8 mouse cellular contexts compared by ENCODE assay signal in the genomic region with DNA sequence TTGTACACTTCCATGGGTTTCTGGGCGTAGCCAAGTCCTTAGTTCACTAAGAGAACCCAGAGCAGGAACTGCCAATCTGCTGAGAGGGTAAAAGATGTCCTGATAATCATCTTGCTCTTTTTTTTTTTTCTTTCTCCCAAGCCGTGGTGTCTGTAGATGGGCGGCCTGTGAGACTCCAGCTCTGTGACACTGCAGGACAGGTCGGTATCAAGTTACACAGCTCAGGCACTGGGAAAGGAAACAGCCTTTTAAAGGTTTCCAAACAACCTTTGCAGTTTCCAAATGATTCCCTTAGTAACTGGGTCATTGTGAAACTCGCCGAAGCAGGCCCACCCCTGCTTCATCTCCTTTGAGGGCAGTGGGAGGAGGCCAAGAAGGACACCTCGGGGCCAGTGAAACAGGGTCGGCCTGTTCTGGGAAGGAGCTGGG. TPM values are rescaled to one million over a fixed set of nuclear protein-coding genes. Genes with fewer than 3 reads are reported as not detected.
DNase-seq lines count a peak whose midpoint lies in the region; ATAC-seq and TF ChIP-seq lines count a peak whose summit lies in the region.

No protein-coding gene starts in this region.

- DNase-seq in cerebellum, adult 18-20 months, result peak; percentile 21 to 25
- DNase-seq in cerebellum, postnatal 4 days (ENCODE audit: low spot score in 2 of 2), result no peak
- peak; percentile 34 for DNase-seq in fibroblast of lung, adult 2 months (ENCODE audit: low read depth)
- DNase-seq in limb, embryonic 10.5 days (ENCODE audit: low spot score), result peak; percentile 41
- no peak for DNase-seq in midbrain, postnatal 0 days (ENCODE audit: low spot score)
- DNase-seq in thymus, postnatal 4 days, result no peak
- DNase-seq in thymus, postnatal 10 days (ENCODE audit: low spot score in 2 of 2), result no peak

- H3K27ac ChIP-seq in limb, embryonic 10.5 days, result peak overlapping the region; percentile 96
- H3K27ac ChIP-seq in midbrain, postnatal 0 days (ENCODE audit: low read depth, low read length), result no peak overlapping the region

- H3K36me3 ChIP-seq in C2C12 (ENCODE audit: control insufficient read depth, insufficient read depth), result peaks cover 41% of the 10 kb centered on the region
- peaks cover 45% of the 10 kb centered on the region for H3K36me3 ChIP-seq in limb, embryonic 10.5 days
- peaks cover 20% of the 10 kb centered on the region for H3K36me3 ChIP-seq in midbrain, postnatal 0 days (ENCODE audit: insufficient read depth, low read length)

- H3K79me2 ChIP-seq in C2C12 (ENCODE audit: control insufficient read depth, insufficient read depth), result peaks cover 65% of the 10 kb centered on the region

- H3K79me3 ChIP-seq in C2C12 (ENCODE audit: low read depth), result peaks cover 29% of the 10 kb centered on the region

- no peak overlapping the region for H3ac ChIP-seq in C2C12 (ENCODE audit: control insufficient read depth, insufficient read length, low read depth)

- H3K9me3 ChIP-seq in limb, embryonic 10.5 days (replicated peaks), result no peaks in the 10 kb centered on the region
- no peaks in the 10 kb centered on the region for H3K9me3 ChIP-seq in midbrain, postnatal 0 days (ENCODE audit: low read length)

- no peak for TF ChIP-seq CTCF in C2C12 (IDR thresholded peaks at IDR 0.05; ENCODE audit: control insufficient read depth, insufficient read depth, insufficient read length)
- no peak for TF ChIP-seq CTCF in midbrain, postnatal 0 days (IDR thresholded peaks at IDR 0.05)

- peaks cover 28% of the 10 kb centered on the region for H3K4me1 ChIP-seq in limb, embryonic 10.5 days
- peaks cover 9% of the 10 kb centered on the region; the same call in 1 of the 2 replicates for H3K4me1 ChIP-seq in midbrain, postnatal 0 days (ENCODE audit: insufficient read depth, low read length)

- no peak for ATAC-seq in midbrain, postnatal 0 days (ENCODE audit: low FRiP score)

- peak overlapping the region; percentile 19; the same call in 1 of the 2 replicates for H3K9ac ChIP-seq in midbrain, postnatal 0 days (replicated peaks; ENCODE audit: low read length, poor library complexity, severe bottlenecking)

- H3K4me2 ChIP-seq in midbrain, postnatal 0 days (ENCODE audit: low read depth, low read length, poor library complexity, severe bottlenecking), result peak overlapping the region; percentile 75

- no peaks in the 10 kb centered on the region for H3K27me3 ChIP-seq in C2C12 (ENCODE audit: control insufficient read depth, insufficient read depth, insufficient read length)
- H3K27me3 ChIP-seq in limb, embryonic 10.5 days (ENCODE audit: low read depth, poor library complexity, severe bottlenecking), result no peaks in the 10 kb centered on the region
- no peaks in the 10 kb centered on the region for H3K27me3 ChIP-seq in midbrain, postnatal 0 days (ENCODE audit: insufficient read depth, low read length)

- peak overlapping the region; percentile 59 for H3K4me3 ChIP-seq in C2C12 (ENCODE audit: insufficient read depth, poor library complexity, severe bottlenecking)
- H3K4me3 ChIP-seq in limb, embryonic 10.5 days, result peak overlapping the region; percentile 83
- peak overlapping the region; percentile 79 for H3K4me3 ChIP-seq in midbrain, postnatal 0 days (ENCODE audit: low read depth, low read length)

- under 1% methylated on average over 8 of the region's 8 CpGs for WGBS in limb, embryonic 10.5 days
- WGBS in midbrain, postnatal 0 days, result 9% methylated on average over 8 of the region's 8 CpGs

TF ChIP-seq in C2C12, 6 proteins besides CTCF, POLR2A, EP300 and RAD21:
- TF ChIP-seq MAX (IDR thresholded peaks at IDR 0.05), result no peak

RNA-seq across cellular contexts. Expression of a gene that starts 1.6 kb away (rescaled TPM):
- polyA plus RNA-seq in C2C12 (2012; fragmentation: generic; extraction: Trizol), result 22.7 TPM
- 6.7 and 7.3 TPM in 2 replicates for polyA plus RNA-seq in limb, embryonic 10.5 days (2016; fragmentation: Nextera tagmentation; extraction: Ambion mirVana)
- total RNA-seq in midbrain, postnatal 0 days (2014; rRNA removed), result 24.9 and 28.2 TPM in 2 replicates
- 7.0 and 7.1 TPM in 2 replicates for polyA plus RNA-seq in midbrain, postnatal 0 days (2015; fragmentation: Nextera tagmentation; extraction: Ambion mirVana)

Comparison
In these comparisons a context has a peak if more than half of its experiments do, and no peak if none do; other contexts are left out.
1. DNase-seq: peak in cerebellum, adult 18-20 months (2 of 2), fibroblast of lung, adult 2 months (single experiment) and limb, embryonic 10.5 days (single experiment); none in cerebellum, postnatal 4 days (0 of 2), midbrain, postnatal 0 days (single experiment), thymus, postnatal 4 days (single experiment) and thymus, postnatal 10 days (0 of 2).
2. Peak in every context shown above with its lines, with median percentiles within 50 percentile points of each other: H3K4me3 ChIP-seq.